Mouse (Mus musculus) embryonic fibroblast, embryonic 13.5 days (primary cell): ENCODE data around the gene Tmed10. TPM values are rescaled to one million over a fixed set of nuclear protein-coding genes. Genes with fewer than 3 reads are reported as not detected.

Experiments
- H3K27ac ChIP-seq: 2 replicates; pipeline ENCODE4 v1.5.1; 2012; ENCODE audit warnings: low read length, control low read depth, inconsistent platforms; ENCODE audit not compliant: insufficient read depth
- H3K4me1 ChIP-seq: 2 replicates; pipeline ENCODE4 v1.6.1; 2011; ENCODE audit warnings: low read length; ENCODE audit not compliant: control insufficient read depth, insufficient read depth
- H3K4me3 ChIP-seq: 2 replicates; pipeline ENCODE4 v1.5.1; 2011; ENCODE audit warnings: mild to moderate bottlenecking, control low read depth, low read length; ENCODE audit not compliant: insufficient read depth
- CTCF ChIP-seq: IDR thresholded peaks from 2 replicates; pipeline ENCODE4 v1.5.1; 2011; ENCODE audit warnings: mild to moderate bottlenecking, control low read depth, low read length, moderate library complexity, borderline replicate concordance; ENCODE audit not compliant: insufficient read depth
- POLR2A ChIP-seq: IDR thresholded peaks from 2 replicates; pipeline ENCODE4 v1.6.1; 2011; ENCODE audit warnings: low read depth, mild to moderate bottlenecking, control low read depth, low read length, moderate library complexity
- polyA plus RNA-seq: library from polyadenylated mRNA; stranded (reverse); fragments of >200 nt; gene quantifications from 2 replicates; pipeline ENCODE4 v1.2.4, GENCODE M21; 2011; ENCODE audit warnings: low read depth; ENCODE audit not compliant: missing spikeins, insufficient read length

The Tmed10 gene
- polyA plus RNA-seq, 1 experiment, result 282 TPM

DNA sequence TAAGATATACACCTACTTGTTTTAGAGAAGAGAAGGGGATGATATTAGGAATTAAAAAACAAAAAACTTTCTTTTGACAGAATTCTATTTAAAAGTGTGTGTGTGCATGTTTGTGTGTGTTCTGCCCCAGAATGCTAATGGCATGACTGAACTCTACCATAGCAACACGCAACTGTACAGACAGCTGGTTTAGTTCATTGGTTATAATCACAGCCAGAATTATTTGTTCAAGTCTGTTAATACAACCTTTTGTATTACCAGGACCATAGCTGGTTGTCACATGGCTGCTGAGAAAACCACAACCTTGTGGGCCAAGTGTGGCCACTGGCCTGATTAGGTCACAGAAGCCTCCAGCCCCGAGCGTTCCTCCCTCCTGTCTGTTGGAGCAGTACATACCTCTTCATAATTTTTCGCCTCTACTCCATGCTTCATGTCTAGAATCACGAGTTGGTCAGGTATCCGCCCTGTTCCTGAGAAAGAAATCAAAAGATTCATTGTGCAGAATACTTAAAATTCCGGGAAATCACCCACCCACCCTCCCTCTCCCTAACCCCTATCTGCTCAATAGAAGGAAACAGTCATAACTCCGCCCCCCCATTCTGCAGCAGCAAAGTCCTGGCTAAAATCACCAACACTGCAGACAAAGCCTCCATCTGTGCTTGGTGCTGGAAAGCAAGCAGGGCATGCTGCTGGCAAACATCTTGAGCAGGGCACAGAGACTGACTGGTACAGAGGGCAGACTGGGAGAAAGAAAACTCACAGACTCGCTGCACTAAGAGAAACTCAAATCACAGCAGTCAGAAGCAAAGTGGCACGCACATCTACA is 24.0 kb downstream of the Tmed10 start:
- TF ChIP-seq CTCF (no peak), POLR2A (no peak)
- no peak overlapping the region for H3K4me3 ChIP-seq
- no peak overlapping the region for H3K27ac ChIP-seq
- peaks cover 8% of the 10 kb centered on the region for H3K4me1 ChIP-seq

DNA sequence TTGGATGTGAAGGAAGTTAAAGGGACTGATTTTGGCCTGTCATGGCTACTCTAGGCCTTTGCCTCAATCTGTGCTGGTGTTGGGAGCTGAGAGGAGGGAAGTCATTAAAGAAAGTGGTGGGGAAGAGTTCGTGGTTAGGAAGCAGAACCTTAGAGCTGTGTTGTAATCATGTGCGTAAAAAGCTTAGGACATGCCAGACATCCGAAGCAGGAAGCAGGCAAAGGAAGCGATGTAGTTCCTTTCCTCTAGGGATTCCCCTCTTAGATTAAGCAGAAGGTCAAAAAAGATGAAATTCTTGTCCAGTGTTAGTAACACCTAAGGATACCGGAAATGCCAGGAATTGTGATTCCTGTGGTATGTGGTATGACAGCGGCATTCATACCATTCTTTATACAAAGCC is 26.3 kb downstream of the Tmed10 start:
- Histone ChIP-seq H3K27ac (no peak overlapping the region), H3K4me3 (no peak overlapping the region), H3K4me1 (peaks cover 13% of the 10 kb centered on the region)
- no peak for TF ChIP-seq CTCF
- no peak for TF ChIP-seq POLR2A

DNA sequence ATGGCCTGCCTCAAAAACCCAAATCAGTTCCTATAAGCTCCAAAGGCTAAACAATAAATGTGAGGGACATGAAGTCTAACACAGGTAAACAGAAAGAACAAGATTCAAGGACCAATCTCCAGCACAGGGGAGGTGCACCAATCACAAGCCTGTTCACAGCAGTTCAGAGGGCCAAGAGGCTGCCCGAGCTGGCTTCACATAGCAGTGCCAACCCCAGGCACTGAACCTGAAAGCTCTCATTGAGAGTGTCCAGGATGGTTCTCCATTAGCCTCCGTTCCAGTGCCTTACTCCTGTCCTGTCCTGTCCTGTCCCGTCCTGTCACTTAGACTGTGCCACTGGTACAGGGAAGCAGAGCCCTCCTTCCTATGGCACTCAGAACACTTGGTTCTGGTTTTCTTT is 27.5 kb downstream of the Tmed10 start:
- H3K27ac ChIP-seq, result no peak overlapping the region
- peaks cover 13% of the 10 kb centered on the region for H3K4me1 ChIP-seq
- H3K4me3 ChIP-seq, result no peak overlapping the region
- TF ChIP-seq POLR2A (no peak), CTCF (no peak)

DNA sequence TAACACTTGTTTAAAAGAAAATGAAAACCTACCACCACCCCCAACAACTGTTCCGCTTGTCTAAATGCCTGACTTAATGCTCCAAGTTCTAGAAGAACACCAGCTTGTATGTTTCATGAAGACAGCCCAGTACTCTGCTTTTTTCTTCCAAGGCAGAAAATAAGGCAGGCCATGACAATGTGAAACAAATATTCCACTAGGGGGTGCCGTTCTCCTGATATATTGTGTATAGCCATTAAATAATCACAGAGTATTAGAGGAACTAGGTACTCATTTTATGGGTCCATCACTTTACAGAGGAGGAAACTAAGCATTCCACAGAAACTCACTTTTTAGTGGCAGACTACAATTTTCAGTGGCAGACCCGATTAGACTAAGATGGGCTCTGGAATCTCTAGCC is 28.3 kb downstream of the Tmed10 start:
- Histone ChIP-seq H3K4me3 (no peak overlapping the region), H3K27ac (no peak overlapping the region), H3K4me1 (peaks cover 13% of the 10 kb centered on the region)
- TF ChIP-seq POLR2A (no peak), CTCF (no peak)

DNA sequence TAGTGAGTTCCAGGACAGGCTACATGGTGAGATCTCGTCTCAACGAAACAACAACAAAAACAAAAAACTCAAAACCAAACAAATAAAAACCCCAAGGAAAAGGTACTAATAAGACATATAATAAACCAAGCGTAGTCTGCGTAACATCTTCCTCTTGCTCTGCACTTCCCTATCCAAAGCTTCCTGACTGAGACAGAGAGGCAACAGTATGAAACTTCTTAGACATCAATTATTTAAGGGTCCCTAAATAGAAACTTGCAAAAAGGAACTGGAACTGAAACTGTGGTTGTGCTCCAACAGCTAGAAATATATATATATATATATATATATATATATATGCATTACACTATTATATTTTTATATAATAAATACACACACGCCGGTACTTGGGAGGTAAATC is 29.1 kb downstream of the Tmed10 start:
- TF ChIP-seq POLR2A (no peak), CTCF (no peak)
- H3K4me3 ChIP-seq, result no peak overlapping the region
- H3K4me1 ChIP-seq, result peaks cover 10% of the 10 kb centered on the region; the same call in 1 of the 2 replicates
- no peak overlapping the region for H3K27ac ChIP-seq

DNA sequence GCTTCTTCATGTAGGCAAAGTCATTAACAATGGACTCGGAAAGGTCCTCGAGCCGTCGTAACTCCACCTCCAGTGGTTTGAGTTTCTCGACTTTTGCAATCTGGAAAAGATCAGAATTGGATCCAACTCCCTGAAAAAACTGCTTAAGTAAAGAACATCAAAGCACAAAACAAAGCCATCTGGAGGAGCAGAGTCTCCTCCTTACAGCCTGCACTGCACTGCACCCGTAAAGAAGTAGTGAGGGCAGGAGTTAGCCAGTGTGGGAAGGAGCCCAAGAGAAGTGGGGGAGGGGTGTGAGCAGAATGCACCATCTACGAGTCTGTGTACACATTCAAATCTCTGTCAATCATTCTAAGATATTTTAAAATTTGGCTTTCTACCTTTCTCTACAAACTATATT is 30.4 kb downstream of the Tmed10 start:
- H3K4me1 ChIP-seq, result peaks cover 10% of the 10 kb centered on the region; the same call in 1 of the 2 replicates
- TF ChIP-seq CTCF (no peak), POLR2A (no peak)
- H3K4me3 ChIP-seq, result no peak overlapping the region
- no peak overlapping the region for H3K27ac ChIP-seq

DNA sequence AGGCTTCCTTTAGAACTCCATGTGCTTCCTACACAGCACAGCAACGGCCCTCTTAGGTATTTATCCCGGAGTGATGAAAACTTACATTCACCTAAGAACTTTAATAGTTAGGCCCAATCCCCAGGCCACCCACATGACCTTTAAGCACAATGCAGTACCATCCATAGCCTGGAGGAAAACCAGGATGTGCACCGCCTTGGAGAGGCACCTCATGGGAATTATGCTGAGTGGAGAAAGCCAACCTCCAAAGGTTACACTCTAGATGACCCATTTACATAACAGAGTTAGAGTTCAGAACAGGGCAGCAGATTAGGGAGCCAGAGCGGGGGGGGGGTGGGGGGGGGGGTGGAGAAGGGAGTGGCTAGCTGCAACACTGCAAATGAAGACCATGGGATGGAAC is 32.3 kb downstream of the Tmed10 start:
- H3K4me3 ChIP-seq, result no peak overlapping the region
- H3K4me1 ChIP-seq, result peaks cover 4% of the 10 kb centered on the region; the same call in 1 of the 2 replicates
- H3K27ac ChIP-seq, result no peak overlapping the region
- TF ChIP-seq CTCF, result no peak
- no peak for TF ChIP-seq POLR2A

DNA sequence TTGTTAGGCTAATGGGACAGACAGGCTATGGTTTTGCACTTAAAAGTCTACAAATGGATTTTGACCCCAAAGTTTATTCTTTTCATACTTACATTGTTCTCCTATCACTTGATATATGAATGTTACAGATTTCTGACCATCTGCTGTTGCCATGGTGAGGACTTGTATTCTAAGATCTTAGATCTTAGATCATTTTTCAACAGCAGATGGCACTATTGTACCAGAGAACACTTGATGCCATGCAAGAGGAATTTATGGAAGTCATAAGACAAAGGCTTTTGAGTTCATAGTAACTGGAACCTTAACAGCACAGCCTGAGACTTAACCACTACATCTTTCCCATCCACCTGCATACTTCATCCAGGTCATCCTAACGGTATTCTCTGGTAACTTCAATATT is 33.5 kb downstream of the Tmed10 start:
- no peak overlapping the region for H3K27ac ChIP-seq
- H3K4me1 ChIP-seq, result peaks cover 6% of the 10 kb centered on the region; the same call in 1 of the 2 replicates
- no peak overlapping the region for H3K4me3 ChIP-seq

DNA sequence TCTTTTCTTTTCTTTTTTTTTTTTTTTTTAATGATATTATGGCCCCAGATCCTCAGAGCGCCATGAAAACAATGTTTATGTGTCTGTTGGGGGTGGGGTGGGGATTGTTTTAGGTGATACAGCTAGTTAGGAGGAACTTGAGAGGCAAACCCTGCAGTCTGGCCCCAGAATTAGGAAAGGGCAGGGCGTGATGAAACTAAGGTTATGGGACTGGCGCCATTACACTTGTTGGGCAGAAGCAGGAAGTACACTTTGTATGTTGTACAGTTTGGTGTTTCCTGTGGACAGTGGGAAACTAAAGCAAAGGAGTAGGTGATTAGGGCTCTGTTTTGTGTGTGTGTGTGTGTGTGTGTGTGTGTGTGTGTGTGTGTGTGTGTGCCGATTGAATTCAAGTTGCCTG is 34.7 kb downstream of the Tmed10 start:
- peaks cover 6% of the 10 kb centered on the region; the same call in 1 of the 2 replicates for H3K4me1 ChIP-seq
- H3K27ac ChIP-seq, result no peak overlapping the region
- TF ChIP-seq CTCF, result no peak
- 0 out of 2 replicates have a peak, but pooled peaks have one; percentile 33 for TF ChIP-seq POLR2A
- H3K4me3 ChIP-seq, result no peak overlapping the region

More for the DNA sequence above, 33.5 kb downstream of the Tmed10 start:
- TF ChIP-seq CTCF (no peak), POLR2A (no peak)

DNA sequence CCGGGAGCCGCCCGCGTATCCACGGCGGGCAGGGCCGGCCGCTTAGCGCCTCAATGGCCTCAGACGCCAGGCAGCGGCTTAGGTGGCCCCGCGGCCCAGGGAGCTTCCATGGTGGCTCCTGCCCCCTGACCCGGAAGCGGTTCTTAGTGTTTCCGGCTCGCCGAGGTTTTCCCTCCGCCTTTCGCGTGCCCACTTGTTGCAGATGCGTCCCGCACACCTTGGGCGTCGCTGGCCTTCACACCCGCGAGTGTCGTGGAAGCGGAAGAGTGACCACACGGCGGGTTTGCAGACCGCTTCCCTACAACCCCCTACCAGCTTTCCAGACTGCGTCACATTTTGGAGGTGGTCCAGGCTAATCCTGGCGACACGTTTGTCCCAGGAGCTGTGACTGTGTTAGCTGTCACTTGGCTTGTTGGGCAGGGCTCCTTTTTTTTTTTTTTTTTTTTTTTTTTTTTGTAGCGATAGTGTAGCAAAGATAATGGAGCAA is 35.4 kb downstream of the Tmed10 start, which contains the start of gene Nek9:
Gene Nek9, minus strand, starts transcription at position 120 of the 487 bp plus-strand sequence.
- TF ChIP-seq CTCF (no peak), POLR2A (peak; percentile 84)
- H3K27ac ChIP-seq, result peak within 1 kb of the TSS; percentile 80
- H3K4me3 ChIP-seq, result peak within 1 kb of the TSS; percentile 75
- H3K4me1 ChIP-seq, result 0 out of 2 replicates have a peak, but pooled peaks cover 2% of the 10 kb centered on the region
